7 mouse cellular contexts compared by ENCODE assay signal in the genomic region with DNA sequence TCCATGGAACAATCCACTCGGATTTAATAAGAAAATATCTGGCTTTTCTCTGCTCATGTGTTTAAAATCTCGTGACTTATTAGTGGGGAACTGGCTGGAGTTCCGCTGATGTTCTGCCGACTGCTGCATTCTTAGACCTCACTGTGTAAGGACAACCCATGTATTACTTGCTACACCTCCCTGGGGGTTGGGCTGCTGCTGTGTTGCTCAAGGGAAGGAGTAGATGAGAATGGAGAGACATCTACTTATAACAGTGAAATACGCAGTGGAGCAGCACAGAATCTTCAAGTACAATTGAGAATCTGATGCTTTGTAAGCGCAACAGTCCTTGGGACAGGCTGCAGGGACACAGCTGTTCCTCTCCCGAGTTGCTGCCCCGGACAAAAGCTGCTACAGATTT.
DNase-seq lines count a peak whose midpoint lies in the region; ATAC-seq and TF ChIP-seq lines count a peak whose summit lies in the region.

No protein-coding gene starts in this region.

- H3K27ac ChIP-seq in ES-E14 (ENCODE audit: insufficient read depth, low read depth, low read length, poor library complexity, severe bottlenecking), result no peak overlapping the region
- H3K27ac ChIP-seq in intestine, postnatal 0 days (ENCODE audit: low read depth, low read length), result no peak overlapping the region

- no peaks in the 10 kb centered on the region for H3K36me3 ChIP-seq in ES-E14 (ENCODE audit: control insufficient read depth, insufficient read depth, low read length, poor library complexity, severe bottlenecking)
- H3K36me3 ChIP-seq in intestine, postnatal 0 days (ENCODE audit: control insufficient read depth, insufficient read depth), result no peaks in the 10 kb centered on the region

- TF ChIP-seq CTCF in intestine, postnatal 0 days (IDR thresholded peaks at IDR 0.05; ENCODE audit: low read depth), result no peak

- H3K4me3 ChIP-seq in ES-E14 (ENCODE audit: insufficient read depth in 1 of 2, low read depth in 1 of 2, low read length in 2 of 2, poor library complexity in 1 of 2, severe bottlenecking in 1 of 2), result peak overlapping the region; percentile 14 to 15; a peak in 3 of 4 replicates
- H3K4me3 ChIP-seq in intestine, postnatal 0 days (ENCODE audit: low read depth, low read length), result no peak overlapping the region

- ATAC-seq in intestine, postnatal 0 days, result no peak
- no peak for ATAC-seq in erythroid progenitor cell, adult 5-6 weeks (replicated peaks; ENCODE audit: low FRiP score, poor library complexity, severe bottlenecking)

- no peaks in the 10 kb centered on the region for H3K9me3 ChIP-seq in ES-E14 (ENCODE audit: control insufficient read depth, insufficient read depth, low read depth, low read length)
- no peaks in the 10 kb centered on the region for H3K9me3 ChIP-seq in intestine, postnatal 0 days (ENCODE audit: control insufficient read depth)

- peak overlapping the region; percentile 13 for H3K4me2 ChIP-seq in intestine, postnatal 0 days (replicated peaks; ENCODE audit: low read depth)

- no peaks in the 10 kb centered on the region for H3K27me3 ChIP-seq in intestine, postnatal 0 days (replicated peaks; ENCODE audit: control insufficient read depth, insufficient read depth, low read length)

- H3K4me1 ChIP-seq in ES-E14 (ENCODE audit: control insufficient read depth in 2 of 2, insufficient read depth in 2 of 2, low read length in 2 of 2, poor library complexity in 1 of 2), result peaks cover 15 to 33% of the 10 kb centered on the region in 2 experiments
- peaks cover 4% of the 10 kb centered on the region; the same call in 1 of the 2 replicates for H3K4me1 ChIP-seq in intestine, postnatal 0 days (replicated peaks; ENCODE audit: control insufficient read depth, insufficient read depth, low read length)

- H3K9ac ChIP-seq in ES-E14 (ENCODE audit: insufficient read depth, low read depth, low read length, poor library complexity, severe bottlenecking), result 0 out of 2 replicates have a peak overlapping the region, but pooled peaks have one; percentile 40
- H3K9ac ChIP-seq in intestine, postnatal 0 days (ENCODE audit: low read depth, low read length), result no peak overlapping the region

- DNase-seq in ES-E14 (ENCODE audit: low read depth, low spot score), result no peak
- DNase-seq in adrenal gland, postnatal 14 days, result peak; percentile 80
- DNase-seq in gastrocnemius, postnatal 25 days, result peak; percentile 74
- DNase-seq in lung, adult 18-20 months, result peak; percentile 58 to 63
- DNase-seq in ovary, postnatal 10 days (ENCODE audit: low spot score), result peak; percentile 10

- in situ Hi-C loops in ES-E14 (cut with MboI; ENCODE audit: low sequenced_read_pairs in 2 of 2, unreplicated experiment in 2 of 2), result no loop called here

- WGBS in intestine, postnatal 0 days, result 42% methylated on average over 8 of the region's 8 CpGs

TF ChIP-seq in ES-E14, 5 proteins besides CTCF, POLR2A, EP300 and RAD21:
- TF ChIP-seq HCFC1 (IDR thresholded peaks at IDR 0.05; ENCODE audit: borderline replicate concordance, insufficient read depth, low read length) (no peak), CHD2 (IDR thresholded peaks at IDR 0.05; ENCODE audit: low read depth, low read length) (no peak), ZNF384 (IDR thresholded peaks at IDR 0.05; ENCODE audit: low read depth, low read length) (no peak), MAFK (IDR thresholded peaks at IDR 0.05; ENCODE audit: insufficient read depth, low read depth, low read length) (no peak), ZC3H11A (IDR thresholded peaks at IDR 0.05; ENCODE audit: borderline replicate concordance, low read depth, low read length) (no peak)
TF ChIP-seq in ES-E14: peak in this region for 0.
